Mouse (Mus musculus): ENCODE results near the gene 4930412O13Rik.

DNA sequence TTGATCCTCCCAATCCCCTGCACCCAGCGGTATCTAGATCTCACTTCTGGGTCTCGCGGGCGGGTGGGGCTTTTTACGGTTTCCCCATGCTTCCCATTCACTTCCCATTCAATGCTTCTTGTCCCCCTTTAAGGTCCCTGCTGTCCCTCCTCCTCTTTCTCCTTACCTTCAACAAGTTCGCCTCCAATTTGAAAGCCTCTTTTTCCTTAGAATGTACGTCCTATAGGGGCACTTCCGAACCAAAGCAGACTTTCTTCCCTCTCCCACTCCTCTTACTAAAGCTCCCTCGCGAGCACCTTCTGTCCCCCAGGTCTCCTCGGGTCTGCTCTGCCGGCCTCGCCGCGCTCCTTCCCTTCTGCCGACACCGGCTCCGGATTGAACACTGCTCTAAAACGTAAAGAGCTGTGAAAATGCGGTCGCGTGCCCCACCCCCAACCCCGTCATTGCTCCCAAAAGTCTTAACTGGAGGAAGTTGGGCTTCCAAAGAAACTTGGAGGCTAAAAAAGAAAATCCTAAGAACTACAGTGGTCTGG lies 8.7 kb downstream of the 4930412O13Rik start, which contains the start of gene Gata3:
- TF ChIP-seq POLR2A (IDR thresholded peaks at IDR 0.05; ENCODE audit: borderline replicate concordance, insufficient read depth, low read length) (no peak), CTCF (IDR thresholded peaks at IDR 0.05; ENCODE audit: borderline replicate concordance, insufficient read depth, low read depth, low read length) (no peak)

Measured in cerebellum, adult 2 months (tissue).